ENCODE assay signal across 16 mouse cellular contexts in genomic region chr13:15550731-15551130, GRCm38 (mm10).
DNase-seq lines count a peak whose midpoint lies in the region; ATAC-seq and TF ChIP-seq lines count a peak whose summit lies in the region.
"Had no signal": no experiment of that assay in that cellular context is flagged by ENCODE, and none has a peak within 500 bp of the region (broad histone marks: within the 10 kb centered on the region; RNA-seq: fewer than 3 reads in every experiment).

No protein-coding gene starts in this region.

- no peaks in the 10 kb centered on the region; a peak in 1 of 4 replicates for H3K4me1 ChIP-seq in ES-E14 (ENCODE audit: control insufficient read depth in 2 of 2, insufficient read depth in 2 of 2, low read length in 2 of 2, poor library complexity in 1 of 2)
- H3K4me1 ChIP-seq in embryonic facial prominence, embryonic 15.5 days, result peaks cover 29% of the 10 kb centered on the region
- H3K4me1 ChIP-seq in forebrain, postnatal 0 days (ENCODE audit: insufficient read depth), result peaks cover 3% of the 10 kb centered on the region; the same call in 1 of the 2 replicates

- H3K9me3 ChIP-seq in ES-E14 (ENCODE audit: control insufficient read depth, insufficient read depth, low read depth, low read length), result no peaks in the 10 kb centered on the region
- H3K9me3 ChIP-seq in embryonic facial prominence, embryonic 15.5 days (replicated peaks), result no peaks in the 10 kb centered on the region
- H3K9me3 ChIP-seq in forebrain, postnatal 0 days (ENCODE audit: low read length), result no peaks in the 10 kb centered on the region
- H3K9me3 ChIP-seq: megakaryocyte, embryonic 14.5 days had no signal

- no peak for ATAC-seq in embryonic facial prominence, embryonic 15.5 days (ENCODE audit: insufficient number of reproducible peaks, low FRiP score, low TSS enrichment, low read depth)
- ATAC-seq in forebrain, postnatal 0 days, result peak; percentile 66
- ATAC-seq in activated CD4-positive, CD25-positive, alpha-beta regulatory T cell, adult 4 months, result no peak
- ATAC-seq: midbrain, embryonic 16.5 days had no signal

- H3K4me3 ChIP-seq in ES-E14 (ENCODE audit: insufficient read depth in 1 of 2, low read depth in 1 of 2, low read length in 2 of 2, poor library complexity in 1 of 2, severe bottlenecking in 1 of 2), result no peak overlapping the region
- no peak overlapping the region for H3K4me3 ChIP-seq in embryonic facial prominence, embryonic 15.5 days (replicated peaks)
- H3K4me3 ChIP-seq in forebrain, postnatal 0 days (ENCODE audit: low read depth, low read length), result 0 out of 2 replicates have a peak overlapping the region, but pooled peaks have one; percentile 0
- H3K4me3 ChIP-seq: megakaryocyte, embryonic 14.5 days had no signal

- DNase-seq in embryo, embryonic 10.5 days (ENCODE audit: low spot score), result peak; percentile 31
- DNase-seq in embryo, embryonic 11 days, result no peak
- no peak for DNase-seq in ES-E14 (ENCODE audit: low read depth, low spot score)
- peak; percentile 54 for DNase-seq in forebrain, postnatal 0 days
- no peak for DNase-seq in gastrocnemius, postnatal 4 days (ENCODE audit: low spot score in 2 of 2)
- no peak for DNase-seq in frontal cortex, postnatal 36 days (ENCODE audit: low spot score in 2 of 2)
- DNase-seq: cerebellum, adult 11 months; heart, postnatal 10 days; kidney, adult 11 months; kidney, postnatal 25 days had no signal

- H3K4me2 ChIP-seq in embryonic facial prominence, embryonic 15.5 days (replicated peaks), result no peak overlapping the region
- H3K4me2 ChIP-seq in forebrain, postnatal 0 days (ENCODE audit: low read depth), result peak overlapping the region; percentile 33
- H3K4me2 ChIP-seq: hindbrain, embryonic 14.5 days had no signal

- H3K27me3 ChIP-seq in embryonic facial prominence, embryonic 15.5 days, result no peaks in the 10 kb centered on the region
- H3K27me3 ChIP-seq in forebrain, postnatal 0 days (ENCODE audit: insufficient read depth, low read length), result no peaks in the 10 kb centered on the region
- H3K27me3 ChIP-seq: CH12.LX; megakaryocyte, embryonic 14.5 days had no signal

- H3K9ac ChIP-seq in ES-E14 (ENCODE audit: insufficient read depth, low read depth, low read length, poor library complexity, severe bottlenecking), result no peak overlapping the region
- no peak overlapping the region for H3K9ac ChIP-seq in embryonic facial prominence, embryonic 15.5 days
- H3K9ac ChIP-seq in forebrain, postnatal 0 days, result no peak overlapping the region
- H3K9ac ChIP-seq: hindbrain, embryonic 14.5 days had no signal

- H3K27ac ChIP-seq in ES-E14 (ENCODE audit: insufficient read depth, low read depth, low read length, poor library complexity, severe bottlenecking), result no peak overlapping the region
- peak overlapping the region; percentile 51; the same call in 1 of the 2 replicates for H3K27ac ChIP-seq in embryonic facial prominence, embryonic 15.5 days (replicated peaks)
- no peak overlapping the region for H3K27ac ChIP-seq in forebrain, postnatal 0 days (ENCODE audit: low read depth, low read length)
- H3K27ac ChIP-seq: hindbrain, embryonic 14.5 days had no signal

- WGBS in embryonic facial prominence, embryonic 15.5 days, result 42% methylated on average over 6 of the region's 6 CpGs
- WGBS in forebrain, postnatal 0 days, result 31% methylated on average over 6 of the region's 6 CpGs

- no peak for TF ChIP-seq CTCF in forebrain, postnatal 0 days (IDR thresholded peaks at IDR 0.05; ENCODE audit: low read depth)

- in situ Hi-C loops in ES-E14 (cut with MboI; ENCODE audit: low sequenced_read_pairs in 2 of 2, unreplicated experiment in 2 of 2), result no loop called here

- peaks cover 3% of the 10 kb centered on the region; the same call in 1 of the 2 replicates for H3K36me3 ChIP-seq in ES-E14 (ENCODE audit: control insufficient read depth, insufficient read depth, low read length, poor library complexity, severe bottlenecking)
- H3K36me3 ChIP-seq in embryonic facial prominence, embryonic 15.5 days, result no peaks in the 10 kb centered on the region
- no peaks in the 10 kb centered on the region for H3K36me3 ChIP-seq in forebrain, postnatal 0 days (ENCODE audit: insufficient read depth)

TF ChIP-seq in ES-E14, 5 proteins besides CTCF, POLR2A, EP300 and RAD21:
- TF ChIP-seq HCFC1 (IDR thresholded peaks at IDR 0.05; ENCODE audit: borderline replicate concordance, insufficient read depth, low read length) (no peak), ZNF384 (IDR thresholded peaks at IDR 0.05; ENCODE audit: low read depth, low read length) (peak; percentile 56; the same call in 1 of the 2 replicates), MAFK (IDR thresholded peaks at IDR 0.05; ENCODE audit: insufficient read depth, low read depth, low read length) (no peak)
TF ChIP-seq in ES-E14: peak in this region for 1.

Comparison
In these comparisons a context has a peak if more than half of its experiments do, and no peak if none do; other contexts are left out.
1. DNase-seq: peak in embryo, embryonic 10.5 days (single experiment) and forebrain, postnatal 0 days (single experiment); none in embryo, embryonic 11 days (single experiment), ES-E14 (single experiment), gastrocnemius, postnatal 4 days (0 of 2) and frontal cortex, postnatal 36 days (0 of 2).